Mouse (Mus musculus) cerebellum, adult 2 months (tissue): ENCODE data around the gene Gm20422.

ENCODE experiments used
- CTCF ChIP-seq: fragments of 200-500 bp; IDR thresholded peaks from 2 replicates; pipeline ENCODE4 v1.5.1; 2011; ENCODE audit warnings: low read depth, mild to moderate bottlenecking, control low read depth, low read length, moderate library complexity, borderline replicate concordance; ENCODE audit not compliant: insufficient read depth
- POLR2A ChIP-seq: fragments of 200-500 bp; IDR thresholded peaks from 2 replicates; pipeline ENCODE4 v1.6.1; 2011; ENCODE audit warnings: low read length, control low read depth, borderline replicate concordance; ENCODE audit not compliant: insufficient read depth

- TF ChIP-seq CTCF = no peak
- TF ChIP-seq POLR2A = no peak
Observed at GRCm38 (mm10) chr8:69797661-69798060, 23.0 kb upstream of the Gm20422 start.
